Mouse (Mus musculus) heart, embryonic 10.5 days (tissue): ENCODE measurements around the gene Cep164. TPM values are rescaled to one million over a fixed set of nuclear protein-coding genes. Genes with fewer than 3 reads are reported as not detected.

ENCODE experiments used
- DNase-seq: peaks from one replicate; pipeline ENCODE4 v3.0.0-alpha.2; 2017; ENCODE audit warnings: low spot score
- H3K27ac ChIP-seq: fragments of 300-500 bp; sonication (generic); 2 replicates; pipeline ENCODE4 v1.5.1; 2016; ENCODE audit warnings: mild to moderate bottlenecking
- H3K27me3 ChIP-seq: fragments of 300-500 bp; sonication (generic); 2 replicates; pipeline ENCODE4 v1.6.1; 2016; ENCODE audit warnings: mild to moderate bottlenecking; ENCODE audit not compliant: poor library complexity, insufficient read depth, severe bottlenecking
- H3K36me3 ChIP-seq: fragments of 300-500 bp; sonication (generic); 2 replicates; pipeline ENCODE4 v1.6.1; 2016; ENCODE audit warnings: mild to moderate bottlenecking, moderate library complexity
- H3K4me1 ChIP-seq: fragments of 300-500 bp; sonication (generic); 2 replicates; pipeline ENCODE4 v1.6.1; 2016; ENCODE audit warnings: mild to moderate bottlenecking
- H3K4me3 ChIP-seq: fragments of 300-500 bp; sonication (generic); 2 replicates; pipeline ENCODE4 v1.5.1; 2016; ENCODE audit warnings: mild to moderate bottlenecking, moderate library complexity
- H3K9me3 ChIP-seq: fragments of 300-500 bp; sonication (generic); 2 replicates; pipeline ENCODE4 v1.6.1; 2016; ENCODE audit warnings: mild to moderate bottlenecking, moderate library complexity
- WGBS: fragments of 180-500 bp; shearing (Covaris S2); methylation state at CpG from one replicate; pipeline ENCODE4 v1.1.7; 2016; 5-methylcytosine and 5-hydroxymethylcytosine counted together
- polyA plus RNA-seq: library from polyadenylated mRNA; unstranded; fragments of >200 nt; fragmentation: Nextera tagmentation; extraction: Ambion mirVana; gene quantifications from 2 replicates; pipeline ENCODE4 v1.2.1, GENCODE M21; 2016

Cep164 gene
- 15.9 and 16.9 TPM in 2 replicates for polyA plus RNA-seq

- DNase-seq: peak; percentile 97
- Histone ChIP-seq H3K9me3 (no peaks in the 10 kb centered on the region), H3K4me1 (peaks cover 11% of the 10 kb centered on the region), H3K4me3 (peak within 1 kb of the TSS; percentile 73), H3K36me3 (peaks cover under 1% of the 10 kb centered on the region; the same call in 1 of the 2 replicates), H3K27ac (peak within 1 kb of the TSS; percentile 80), H3K27me3 (no peaks in the 10 kb centered on the region)
- under 1% methylated on average over 31 of the region's 31 CpGs for WGBS
Measured at GRCm38 (mm10) chr9:45828291-45828963, at the start of gene Cep164. Cep164 (minus strand) TSS chr9:45828691.

GRCm38 (mm10) chr9:45877928-45878327, 49.4 kb upstream of the Cep164 start:
- DNase-seq: no peak
- Histone ChIP-seq H3K36me3 (peaks cover 58% of the 10 kb centered on the region), H3K4me3 (no peak overlapping the region), H3K9me3 (no peaks in the 10 kb centered on the region), H3K27me3 (no peaks in the 10 kb centered on the region), H3K27ac (no peak overlapping the region), H3K4me1 (no peaks in the 10 kb centered on the region)
- WGBS: 79% methylated on average over 2 of the region's 2 CpGs

- Histone ChIP-seq H3K4me3 (no peak overlapping the region), H3K9me3 (no peaks in the 10 kb centered on the region), H3K27ac (no peak overlapping the region), H3K36me3 (peaks cover 83% of the 10 kb centered on the region), H3K27me3 (no peaks in the 10 kb centered on the region), H3K4me1 (no peaks in the 10 kb centered on the region)
- WGBS: 91% methylated on average over 3 of the region's 3 CpGs
- DNase-seq: no peak
Measured at GRCm38 (mm10) chr9:45870265-45870664, 41.8 kb upstream of the Cep164 start.

GRCm38 (mm10) chr9:45869181-45869580, 40.7 kb upstream of the Cep164 start:
- Histone ChIP-seq H3K27ac (no peak overlapping the region), H3K9me3 (no peaks in the 10 kb centered on the region), H3K36me3 (peaks cover 89% of the 10 kb centered on the region), H3K4me1 (no peaks in the 10 kb centered on the region), H3K4me3 (no peak overlapping the region), H3K27me3 (no peaks in the 10 kb centered on the region)
- WGBS: 91% methylated on average over 3 of the region's 3 CpGs
- no peak for DNase-seq

GRCm38 (mm10) chr9:45861813-45862212, 33.3 kb upstream of the Cep164 start:
- no peaks in the 10 kb centered on the region for H3K9me3 ChIP-seq
- 92% methylated on average over 7 of the region's 7 CpGs for WGBS
- no peak overlapping the region for H3K4me3 ChIP-seq
- H3K4me1 ChIP-seq: no peaks in the 10 kb centered on the region
- no peak overlapping the region for H3K27ac ChIP-seq
- H3K36me3 ChIP-seq: peaks cover 95% of the 10 kb centered on the region
- DNase-seq: no peak
- no peaks in the 10 kb centered on the region for H3K27me3 ChIP-seq

GRCm38 (mm10) chr9:45859364-45859763, 30.9 kb upstream of the Cep164 start:
- DNase-seq: no peak
- Histone ChIP-seq H3K4me1 (no peaks in the 10 kb centered on the region), H3K9me3 (no peaks in the 10 kb centered on the region), H3K27me3 (no peaks in the 10 kb centered on the region), H3K36me3 (peaks cover 92% of the 10 kb centered on the region), H3K27ac (no peak overlapping the region), H3K4me3 (no peak overlapping the region)
- 89% methylated on average over 10 of the region's 10 CpGs for WGBS

- H3K4me1 ChIP-seq: peaks cover 28% of the 10 kb centered on the region
- no peaks in the 10 kb centered on the region for H3K9me3 ChIP-seq
- WGBS: 68% methylated on average over 1 of the region's 1 CpGs
- no peak overlapping the region for H3K4me3 ChIP-seq
- peaks cover 55% of the 10 kb centered on the region for H3K36me3 ChIP-seq
- H3K27ac ChIP-seq: no peak overlapping the region
- DNase-seq: no peak
- H3K27me3 ChIP-seq: no peaks in the 10 kb centered on the region
Measured at GRCm38 (mm10) chr9:45854136-45854535, 25.6 kb upstream of the Cep164 start.

- no peak overlapping the region for H3K4me3 ChIP-seq
- H3K27ac ChIP-seq: no peak overlapping the region
- H3K36me3 ChIP-seq: peaks cover 51% of the 10 kb centered on the region
- no peaks in the 10 kb centered on the region for H3K27me3 ChIP-seq
- 89% methylated on average over 2 of the region's 2 CpGs for WGBS
- DNase-seq: no peak
- H3K9me3 ChIP-seq: no peaks in the 10 kb centered on the region
- peaks cover 31% of the 10 kb centered on the region for H3K4me1 ChIP-seq
Measured at GRCm38 (mm10) chr9:45853695-45854094, 25.2 kb upstream of the Cep164 start.

GRCm38 (mm10) chr9:45851776-45852175, 23.3 kb upstream of the Cep164 start:
- H3K4me3 ChIP-seq: no peak overlapping the region
- 91% methylated on average over 2 of the region's 2 CpGs for WGBS
- H3K4me1 ChIP-seq: peaks cover 39% of the 10 kb centered on the region
- no peak for DNase-seq
- H3K9me3 ChIP-seq: no peaks in the 10 kb centered on the region
- H3K27ac ChIP-seq: no peak overlapping the region
- no peaks in the 10 kb centered on the region for H3K27me3 ChIP-seq
- peaks cover 31% of the 10 kb centered on the region for H3K36me3 ChIP-seq

GRCm38 (mm10) chr9:45851330-45851729, 22.8 kb upstream of the Cep164 start:
- H3K27me3 ChIP-seq: no peaks in the 10 kb centered on the region
- no peak overlapping the region for H3K4me3 ChIP-seq
- H3K4me1 ChIP-seq: peaks cover 39% of the 10 kb centered on the region
- WGBS: 66% methylated on average over 5 of the region's 5 CpGs
- H3K9me3 ChIP-seq: no peaks in the 10 kb centered on the region
- DNase-seq: no peak
- H3K27ac ChIP-seq: no peak overlapping the region
- H3K36me3 ChIP-seq: peaks cover 28% of the 10 kb centered on the region

GRCm38 (mm10) chr9:45850528-45851155, 22.2 kb upstream of the Cep164 start:
- Histone ChIP-seq H3K27ac (peak overlapping the region; percentile 75), H3K27me3 (no peaks in the 10 kb centered on the region), H3K36me3 (peaks cover 23% of the 10 kb centered on the region), H3K4me3 (no peak overlapping the region), H3K4me1 (peaks cover 39% of the 10 kb centered on the region), H3K9me3 (no peaks in the 10 kb centered on the region)
- no peak for DNase-seq
- WGBS: 75% methylated on average over 8 of the region's 8 CpGs

- peaks cover 39% of the 10 kb centered on the region for H3K4me1 ChIP-seq
- H3K4me3 ChIP-seq: no peak overlapping the region; the same call in 1 of the 2 replicates
- H3K36me3 ChIP-seq: peaks cover 18% of the 10 kb centered on the region
- DNase-seq: no peak
- H3K9me3 ChIP-seq: no peaks in the 10 kb centered on the region
- 71% methylated on average over 9 of the region's 9 CpGs for WGBS
- H3K27ac ChIP-seq: peak overlapping the region; percentile 75; the same call in 1 of the 2 replicates
- no peaks in the 10 kb centered on the region for H3K27me3 ChIP-seq
Measured at GRCm38 (mm10) chr9:45849528-45850408, 21.3 kb upstream of the Cep164 start.
